Mouse (Mus musculus) intestine, postnatal 0 days (tissue): ENCODE data around the gene Pak6. TPM values are rescaled to one million over a fixed set of nuclear protein-coding genes. Genes with fewer than 3 reads are reported as not detected.

ENCODE experiments used
- ATAC-seq: fragments of 200-750 bp; cut with Nextera tagmentation; 2 replicates; pipeline ENCODE4 v1.8.0; 2017; ENCODE audit warnings: mild to moderate bottlenecking, moderate TSS enrichment, moderate library complexity
- H3K27ac ChIP-seq: fragments of 300-500 bp; sonication (generic); 2 replicates; pipeline ENCODE4 v1.5.1; 2014; ENCODE audit warnings: mild to moderate bottlenecking, low read depth, low read length, moderate library complexity
- H3K27me3 ChIP-seq: fragments of 300-500 bp; sonication (generic); replicated peaks from 2 replicates; pipeline ENCODE4 v1.6.1; 2014; ENCODE audit warnings: low read length, mixed read lengths; ENCODE audit not compliant: control insufficient read depth, insufficient read depth
- H3K36me3 ChIP-seq: fragments of 300-500 bp; sonication (generic); 2 replicates; pipeline ENCODE4 v1.6.1; 2014; ENCODE audit warnings: mild to moderate bottlenecking, moderate library complexity; ENCODE audit not compliant: control insufficient read depth, insufficient read depth
- H3K4me1 ChIP-seq: fragments of 300-500 bp; sonication (generic); replicated peaks from 2 replicates; pipeline ENCODE4 v1.6.1; 2014; ENCODE audit warnings: antibody characterized with exemption, low read length, mixed read lengths; ENCODE audit not compliant: control insufficient read depth, insufficient read depth
- H3K4me2 ChIP-seq: fragments of 300-500 bp; sonication (generic); replicated peaks from 2 replicates; pipeline ENCODE4 v1.6.1; 2014; ENCODE audit warnings: low read depth, mild to moderate bottlenecking, moderate library complexity
- H3K4me3 ChIP-seq: fragments of 300-500 bp; sonication (generic); 2 replicates; pipeline ENCODE4 v1.5.1; 2014; ENCODE audit warnings: low read depth, low read length
- H3K9ac ChIP-seq: fragments of 300-500 bp; sonication (generic); 2 replicates; pipeline ENCODE4 v1.6.1; 2014; ENCODE audit warnings: mild to moderate bottlenecking, low read depth, low read length
- H3K9me3 ChIP-seq: fragments of 300-500 bp; sonication (generic); 2 replicates; pipeline ENCODE4 v1.6.1; 2016; ENCODE audit warnings: mixed run types; ENCODE audit not compliant: control insufficient read depth
- CTCF ChIP-seq: sonication (generic); IDR thresholded peaks from 2 replicates; pipeline ENCODE4 v1.5.1; 2016; ENCODE audit warnings: low read depth, mild to moderate bottlenecking, control low read depth, antibody characterized with exemption, moderate library complexity
- WGBS: fragments of 180-500 bp; shearing (Covaris S2); extraction: QIAGEN DNeasy Blood & Tissue Kit; methylation state at CpG from one replicate; pipeline ENCODE4 v1.1.7; 2014; 5-methylcytosine and 5-hydroxymethylcytosine counted together
- polyA plus RNA-seq: library from polyadenylated mRNA; unstranded; fragments of >200 nt; fragmentation: Nextera tagmentation; extraction: Ambion mirVana; gene quantifications from 2 replicates; pipeline ENCODE4 v1.2.1, GENCODE M21; 2015

Gene Pak6
- polyA plus RNA-seq, 1 experiment from 2014 or later = 0.90 TPM

- H3K27me3 ChIP-seq = 0 out of 2 replicates have a peak, but pooled peaks cover 6% of the 10 kb centered on the region
- H3K4me2 ChIP-seq = no peak overlapping the region
- no peaks in the 10 kb centered on the region for H3K4me1 ChIP-seq
- no peaks in the 10 kb centered on the region for H3K9me3 ChIP-seq
- no peak overlapping the region for H3K27ac ChIP-seq
- H3K9ac ChIP-seq = no peak overlapping the region
- TF ChIP-seq CTCF = no peak
- H3K36me3 ChIP-seq = no peaks in the 10 kb centered on the region
- 55% methylated on average over 9 of the region's 9 CpGs for WGBS
- no peak overlapping the region for H3K4me3 ChIP-seq
- no peak for ATAC-seq
Observed at GRCm38 (mm10) chr2:118741183-118741582, 78.1 kb downstream of the Pak6 start.

- Histone ChIP-seq H3K9me3 (no peaks in the 10 kb centered on the region), H3K4me2 (no peak overlapping the region), H3K27ac (no peak overlapping the region), H3K4me3 (no peak overlapping the region), H3K27me3 (0 out of 2 replicates have a peak, but pooled peaks cover 6% of the 10 kb centered on the region), H3K36me3 (no peaks in the 10 kb centered on the region), H3K9ac (no peak overlapping the region), H3K4me1 (peaks cover 4% of the 10 kb centered on the region; the same call in 1 of the 2 replicates)
- ATAC-seq = no peak
- WGBS = 25% methylated on average over 8 of the region's 8 CpGs
- peak; percentile 86 for TF ChIP-seq CTCF
Observed at GRCm38 (mm10) chr2:118743261-118743943, 80.3 kb downstream of the Pak6 start.

- Histone ChIP-seq H3K27me3 (0 out of 2 replicates have a peak, but pooled peaks cover 6% of the 10 kb centered on the region), H3K9me3 (no peaks in the 10 kb centered on the region), H3K4me2 (no peak overlapping the region), H3K36me3 (peaks cover 7% of the 10 kb centered on the region; the same call in 1 of the 2 replicates), H3K4me1 (peaks cover 4% of the 10 kb centered on the region; the same call in 1 of the 2 replicates), H3K9ac (no peak overlapping the region), H3K4me3 (no peak overlapping the region), H3K27ac (no peak overlapping the region)
- 18% methylated on average over 7 of the region's 7 CpGs for WGBS
- TF ChIP-seq CTCF = no peak
- ATAC-seq = no peak
Observed at GRCm38 (mm10) chr2:118744621-118745020, 81.5 kb downstream of the Pak6 start.

- H3K27me3 ChIP-seq = 0 out of 2 replicates have a peak, but pooled peaks cover 6% of the 10 kb centered on the region
- TF ChIP-seq CTCF = no peak
- H3K4me1 ChIP-seq = peaks cover 4% of the 10 kb centered on the region; the same call in 1 of the 2 replicates
- peak; percentile 88 for ATAC-seq
- peak within 1 kb of the TSS; percentile 89 for H3K9ac ChIP-seq
- peaks cover 7% of the 10 kb centered on the region; the same call in 1 of the 2 replicates for H3K36me3 ChIP-seq
- H3K27ac ChIP-seq = peak within 1 kb of the TSS; percentile 73
- peak within 1 kb of the TSS; percentile 98 for H3K4me2 ChIP-seq
- peak within 1 kb of the TSS; percentile 78 for H3K4me3 ChIP-seq
- WGBS = 2% methylated on average over 53 of the region's 57 CpGs
- no peaks in the 10 kb centered on the region for H3K9me3 ChIP-seq
Observed at GRCm38 (mm10) chr2:118745232-118745884, 82.3 kb downstream of the Pak6 start, which contains the start of gene Inafm2. TSS of gene Inafm2 (plus strand) at chr2:118745758.

GRCm38 (mm10) chr2:118745915-118746901, 83.1 kb downstream of the Pak6 start:
- H3K9me3 ChIP-seq = no peaks in the 10 kb centered on the region

More at GRCm38 (mm10) chr2:118745915-118746901, 83.1 kb downstream of the Pak6 start:
- Histone ChIP-seq H3K4me2 (peak overlapping the region; percentile 98), H3K4me3 (peak overlapping the region; percentile 78), H3K4me1 (peaks cover 4% of the 10 kb centered on the region; the same call in 1 of the 2 replicates), H3K27me3 (0 out of 2 replicates have a peak, but pooled peaks cover 6% of the 10 kb centered on the region), H3K9ac (peak overlapping the region; percentile 89), H3K36me3 (peaks cover 7% of the 10 kb centered on the region; the same call in 1 of the 2 replicates), H3K27ac (peak overlapping the region; percentile 73)
- WGBS = 1% methylated on average over 92 of the region's 113 CpGs
- TF ChIP-seq CTCF = no peak
- ATAC-seq = peak; percentile 55
